Mouse (Mus musculus): ENCODE measurements at regions not wholly inside any gene's neighbourhood (a gene's known extent, or its start where the extent isn't known, plus 50 kb on each side); places are given as distances from the start of the nearest gene placed in this dataset.

DNA sequence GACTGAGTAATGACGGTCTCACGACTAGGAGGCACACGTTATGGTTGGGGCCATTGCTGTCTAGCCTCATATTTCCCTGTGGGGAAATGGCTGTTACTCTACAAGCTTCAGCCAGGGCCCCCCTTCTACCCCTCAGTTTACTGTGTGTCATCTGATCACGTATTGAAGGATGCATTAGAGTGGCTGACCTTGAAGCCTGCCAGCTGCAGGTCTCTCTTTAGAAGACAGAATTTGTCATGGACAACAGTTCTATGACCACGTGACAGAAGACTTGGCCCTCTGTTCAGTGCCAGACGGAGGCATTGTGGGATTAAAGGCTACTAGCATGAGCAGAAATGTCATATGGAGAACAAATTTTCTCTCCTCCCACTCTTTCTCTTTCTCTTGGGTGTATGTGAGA, 115.6 kb downstream of the Gas1 start:
- in situ Hi-C loops (cut with MboI, MseI), result no loop called here

DNA sequence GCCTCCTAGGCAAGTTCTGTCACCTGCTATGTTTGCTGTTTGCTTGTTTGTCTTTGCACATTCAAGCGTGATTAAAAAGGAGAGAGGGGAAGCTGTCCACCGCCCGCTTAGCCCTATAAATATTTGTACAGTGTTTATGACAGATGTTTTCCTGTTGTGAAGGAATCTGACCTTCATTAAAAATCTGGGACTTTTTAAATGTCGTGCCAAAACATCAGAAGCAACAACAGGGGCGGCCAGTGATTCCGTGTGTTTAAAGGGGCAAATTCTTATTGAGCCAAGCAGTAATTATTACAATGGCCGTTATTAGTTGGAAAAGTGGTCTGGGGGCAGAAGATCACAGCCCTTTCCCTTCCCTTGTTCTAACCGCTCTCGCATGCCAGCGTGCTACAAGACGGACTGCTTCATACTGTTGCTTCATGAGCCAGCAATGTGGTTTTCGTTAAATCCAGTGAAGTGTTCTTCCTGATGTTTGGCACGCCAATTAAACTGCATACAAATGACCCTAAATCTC, 119.3 kb downstream of the Gas1 start:
- in situ Hi-C loops (cut with MboI, MseI), result no loop called here

DNA sequence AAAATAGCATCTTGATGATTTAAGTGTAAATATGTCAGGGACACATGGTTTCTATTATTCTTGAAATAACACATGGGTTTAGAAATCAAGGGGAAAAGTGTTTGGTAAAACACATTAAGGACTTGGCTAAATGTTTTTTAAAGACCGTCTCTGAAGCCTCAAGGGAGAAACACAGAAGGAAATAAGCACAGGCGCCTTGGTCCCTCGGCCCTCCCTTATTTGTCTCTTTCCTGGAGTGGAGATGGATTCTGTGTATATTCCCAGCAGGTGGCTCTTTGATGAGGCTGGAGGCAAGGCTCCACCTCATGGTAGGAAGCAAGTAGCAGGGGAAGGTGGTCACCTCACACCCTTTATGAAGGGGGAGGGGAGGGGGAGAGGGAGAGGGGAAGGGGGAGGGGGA, 122.6 kb downstream of the Gas1 start:
- in situ Hi-C loops (cut with MboI, MseI), result no loop called here

DNA sequence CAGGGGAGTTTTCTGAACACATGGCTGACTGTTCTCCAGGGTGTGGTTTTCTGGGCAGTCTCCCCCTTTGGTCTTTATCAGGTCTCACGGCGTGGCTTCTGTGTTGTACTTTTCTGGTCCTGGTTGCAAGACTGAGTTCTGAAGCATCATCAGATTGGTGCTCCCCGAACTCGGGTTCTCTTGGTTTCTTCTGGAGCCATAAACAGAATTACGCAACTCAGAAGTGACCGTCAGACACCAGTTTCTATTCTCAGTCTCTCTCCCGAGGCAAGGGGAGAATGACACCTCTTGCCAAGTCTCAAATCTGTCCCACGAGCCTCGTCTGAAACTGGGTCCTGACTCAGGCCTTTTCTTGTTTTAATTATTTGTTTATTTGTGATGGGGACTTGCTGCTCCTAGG, 123.1 kb downstream of the Gas1 start:
- in situ Hi-C loops (cut with MboI, MseI), result no loop called here

DNA sequence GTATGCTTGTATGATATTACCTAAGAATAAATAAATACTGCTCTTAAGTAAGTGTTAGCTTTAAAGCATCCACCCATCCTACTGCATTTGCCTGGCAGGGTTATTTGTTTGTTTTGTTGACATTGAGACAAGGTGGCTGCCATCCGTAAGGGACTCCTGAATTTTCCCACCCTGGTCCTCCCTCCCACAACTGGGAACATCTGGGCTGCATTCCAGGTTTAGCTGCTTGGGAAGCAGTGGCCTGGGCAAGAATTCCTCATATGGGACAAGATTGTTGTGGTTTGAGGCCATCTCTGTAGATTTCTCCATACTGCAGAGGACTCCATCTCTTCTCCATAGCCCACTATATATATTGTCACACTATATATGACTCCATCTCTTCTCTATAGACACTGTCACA, 125.3 kb downstream of the Gas1 start:
- in situ Hi-C loops (cut with MboI, MseI), result no loop called here

DNA sequence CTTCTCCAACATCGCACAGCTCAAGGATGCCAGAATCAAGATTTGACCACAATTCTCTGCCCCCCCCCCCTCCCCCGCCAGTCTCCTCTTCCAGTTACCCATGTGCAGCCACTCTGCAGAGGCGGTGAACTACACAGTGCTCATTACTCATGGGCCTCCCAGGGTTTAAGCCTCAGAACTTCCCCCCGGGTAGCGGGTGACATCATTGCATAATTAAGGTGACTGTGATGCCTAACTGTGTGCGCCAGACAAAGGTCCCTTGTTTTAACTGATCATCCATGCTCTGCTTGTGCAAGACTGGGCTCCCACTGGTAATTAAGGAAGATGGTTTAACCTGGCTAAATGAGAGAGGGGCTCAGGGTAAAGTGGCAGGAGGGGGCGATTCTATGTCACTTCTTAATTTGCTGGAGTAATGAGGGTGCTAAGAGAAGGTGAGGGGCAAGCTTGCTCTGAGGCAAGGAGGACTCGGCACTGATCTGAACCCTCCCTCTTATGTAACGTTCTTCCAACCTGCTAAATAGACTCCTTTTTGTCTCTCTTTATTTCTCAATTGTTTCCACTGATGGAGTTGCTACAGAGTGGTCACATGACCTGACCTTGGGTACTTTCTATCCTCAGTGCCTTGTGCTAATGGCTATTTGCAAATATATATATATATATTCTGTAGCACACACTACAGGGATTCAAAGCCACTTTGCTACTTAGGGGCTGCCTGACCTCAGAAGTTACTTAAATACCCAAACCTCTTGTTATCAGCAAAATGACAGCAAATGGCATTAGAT, 126.2 kb downstream of the Gas1 start:
- in situ Hi-C loops (cut with MboI, MseI), result no loop called here

DNA sequence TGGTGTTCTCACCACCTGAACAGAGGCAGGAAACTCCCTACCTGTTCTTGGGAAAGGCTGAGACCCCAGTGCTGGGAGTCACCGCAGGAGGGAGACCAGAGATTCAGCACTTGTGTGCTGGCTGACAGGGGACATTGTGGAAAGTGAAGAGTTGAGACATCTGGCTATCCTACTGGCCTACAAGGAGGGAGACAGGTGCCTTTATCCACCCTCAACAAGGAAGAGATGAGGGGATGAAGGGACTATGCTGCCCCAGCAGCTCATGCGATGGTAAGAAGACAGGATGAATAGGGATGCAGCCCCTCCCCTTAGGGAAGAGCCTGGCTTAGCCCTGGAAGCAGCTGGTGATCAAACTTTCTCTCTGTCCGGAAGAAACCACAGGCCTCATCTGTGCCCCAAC, 127.5 kb downstream of the Gas1 start:
- in situ Hi-C loops (cut with MboI, MseI), result no loop called here

DNA sequence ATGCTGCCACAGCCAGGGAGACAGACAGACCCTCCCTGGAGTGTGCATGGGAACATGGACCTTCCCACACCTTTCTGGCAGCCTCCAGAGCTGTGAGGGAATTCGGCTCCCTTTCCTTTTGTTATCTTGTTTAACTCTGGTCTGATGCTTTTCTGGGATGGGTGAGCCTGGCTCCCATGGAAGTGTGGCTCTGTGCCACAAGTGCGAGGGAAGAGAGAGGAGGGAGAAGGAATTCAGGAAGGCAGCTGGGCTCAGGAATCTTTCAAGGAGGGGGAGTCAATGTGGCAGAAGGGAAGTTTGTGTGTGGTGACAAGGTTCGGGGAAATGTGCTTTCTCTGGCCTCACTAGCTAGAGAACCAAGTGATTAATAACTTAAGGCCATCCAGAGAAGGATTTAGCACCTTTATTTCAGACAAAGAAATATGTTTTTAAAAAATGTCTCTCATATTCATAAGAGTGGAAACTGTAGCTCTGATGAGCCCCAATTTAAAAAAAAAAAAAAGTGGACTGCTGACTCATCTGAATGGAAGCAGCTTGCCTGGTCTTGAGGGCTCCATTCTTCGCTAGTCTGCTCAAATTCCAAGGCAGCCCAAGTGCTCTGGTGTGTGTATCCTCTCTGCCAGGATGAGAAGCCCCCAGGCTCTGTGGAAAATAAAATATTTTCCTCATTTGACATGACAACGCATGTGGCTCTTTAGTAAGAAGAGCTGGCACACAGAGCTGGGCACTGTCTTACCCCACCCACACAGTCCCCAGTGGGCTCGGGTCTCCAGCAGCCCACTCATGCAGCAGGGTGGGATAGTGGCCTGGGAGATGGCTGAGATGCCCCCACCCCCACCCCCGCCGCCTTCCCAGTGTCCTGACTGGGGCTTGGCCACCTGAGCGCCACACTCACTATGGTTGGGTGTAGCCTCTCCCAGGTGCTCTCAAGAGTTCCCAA, 129.1 kb downstream of the Gas1 start:
- in situ Hi-C loops (cut with MboI, MseI), result no loop called here

DNA sequence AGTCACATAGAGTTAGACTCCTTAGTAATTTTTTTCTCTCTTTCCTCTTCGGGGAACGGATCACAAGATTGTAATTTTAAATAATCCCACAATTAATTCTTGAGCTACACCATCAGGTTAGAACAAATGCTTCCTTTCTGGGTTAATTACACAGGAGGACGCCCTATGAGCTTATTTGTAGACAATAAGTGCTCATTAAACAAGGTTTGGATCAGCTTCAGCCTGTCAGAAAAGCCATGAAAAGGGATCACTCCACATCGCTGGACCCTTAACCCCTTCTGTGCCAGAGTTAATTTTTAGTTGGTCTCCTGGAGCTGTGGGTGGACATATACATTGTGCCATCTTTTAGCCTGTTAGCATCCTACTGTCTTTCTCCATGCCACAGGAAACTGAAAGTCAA, 131.4 kb downstream of the Gas1 start:
- in situ Hi-C loops (cut with MboI, MseI), result no loop called here

DNA sequence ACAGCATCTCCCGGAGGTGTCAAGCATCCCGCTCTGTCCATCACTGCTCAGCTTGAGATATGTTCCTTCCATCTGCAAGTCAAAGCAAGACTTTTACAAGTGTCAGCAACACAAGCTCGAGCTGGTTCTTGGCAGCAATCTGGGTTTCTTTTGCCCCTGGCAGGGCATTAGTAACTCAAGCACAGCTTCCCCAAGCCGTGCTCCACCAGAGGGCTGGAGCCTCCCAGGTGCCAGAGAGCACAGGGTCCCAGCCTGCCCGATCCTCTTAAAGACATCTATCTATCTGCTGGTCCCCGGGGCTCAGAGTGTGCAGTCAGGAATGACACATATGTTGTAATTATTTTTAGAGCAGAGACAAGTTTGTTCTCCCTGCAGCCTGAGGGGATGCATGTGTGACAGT, 132.3 kb downstream of the Gas1 start:
- in situ Hi-C loops (cut with MboI, MseI), result no loop called here

DNA sequence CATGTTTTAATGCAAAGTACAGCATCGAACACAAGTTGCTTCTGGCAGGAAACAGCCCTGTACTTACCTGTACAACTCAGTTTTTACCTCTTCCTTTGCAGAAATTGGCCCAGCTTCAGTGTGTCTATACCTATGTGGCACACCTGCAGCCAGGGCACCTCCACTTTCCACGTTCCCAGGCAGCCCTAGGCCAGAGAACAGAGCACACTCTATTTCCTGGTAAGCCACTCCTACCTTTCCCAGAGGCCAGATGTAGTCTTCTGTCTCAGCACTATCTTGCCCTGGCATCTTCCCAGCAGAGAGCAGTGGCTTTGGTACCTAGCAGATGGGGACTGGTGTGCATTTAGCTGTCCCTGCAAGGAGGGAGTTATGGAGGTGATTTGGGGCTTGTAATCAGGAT, 134.7 kb downstream of the Gas1 start:
- in situ Hi-C loops (cut with MboI, MseI), result no loop called here

DNA sequence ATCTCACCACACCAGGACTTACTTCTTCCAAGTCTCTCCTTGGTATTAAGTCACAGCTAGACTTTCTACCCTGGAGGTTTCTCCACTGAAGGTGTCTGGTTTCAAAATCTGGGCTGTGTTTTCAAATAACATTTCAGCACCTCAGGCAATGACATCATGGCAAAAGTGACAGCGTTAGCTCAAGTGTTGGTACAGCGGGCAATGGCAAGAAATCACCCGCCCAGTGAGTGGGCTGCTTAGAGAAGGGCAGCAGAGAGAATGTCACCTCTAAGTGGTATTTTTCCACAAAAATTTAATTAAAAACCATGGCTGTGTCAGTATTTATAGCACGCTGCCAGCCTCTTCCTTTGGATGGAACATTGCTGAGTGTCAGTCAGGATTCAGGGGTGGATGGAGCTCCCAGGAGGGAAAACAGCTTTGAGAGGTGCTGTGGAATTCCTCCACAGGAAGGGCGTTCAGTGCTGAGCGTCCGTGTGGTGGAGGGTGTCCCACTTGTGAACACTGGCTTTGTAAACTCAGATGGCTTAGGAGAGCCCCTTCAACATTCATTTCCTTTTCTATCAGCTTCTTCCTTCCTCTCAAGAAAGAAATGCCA, 141.5 kb downstream of the Gas1 start:
- in situ Hi-C loops (cut with MboI, MseI), result no loop called here

DNA sequence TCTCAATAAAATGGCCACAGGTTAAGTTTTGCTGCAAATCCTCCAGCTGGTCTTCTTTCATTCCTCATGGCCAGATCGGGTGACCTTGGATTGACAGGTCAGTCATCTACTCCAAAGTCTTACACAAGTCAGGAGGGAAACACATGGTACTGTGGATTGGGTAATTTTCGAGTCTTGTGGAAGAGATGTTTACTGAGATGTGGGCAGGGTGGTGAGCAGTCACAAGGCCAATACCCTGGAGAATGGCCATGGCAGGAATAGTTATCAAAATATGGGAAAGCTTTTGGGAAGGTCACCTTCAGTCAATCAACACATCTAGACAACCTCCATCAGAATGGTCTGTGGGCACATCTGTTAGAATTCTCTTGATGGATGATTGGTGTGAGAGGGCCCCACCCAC, 144.0 kb downstream of the Gas1 start:
- in situ Hi-C loops (cut with MboI, MseI), result no loop called here

DNA sequence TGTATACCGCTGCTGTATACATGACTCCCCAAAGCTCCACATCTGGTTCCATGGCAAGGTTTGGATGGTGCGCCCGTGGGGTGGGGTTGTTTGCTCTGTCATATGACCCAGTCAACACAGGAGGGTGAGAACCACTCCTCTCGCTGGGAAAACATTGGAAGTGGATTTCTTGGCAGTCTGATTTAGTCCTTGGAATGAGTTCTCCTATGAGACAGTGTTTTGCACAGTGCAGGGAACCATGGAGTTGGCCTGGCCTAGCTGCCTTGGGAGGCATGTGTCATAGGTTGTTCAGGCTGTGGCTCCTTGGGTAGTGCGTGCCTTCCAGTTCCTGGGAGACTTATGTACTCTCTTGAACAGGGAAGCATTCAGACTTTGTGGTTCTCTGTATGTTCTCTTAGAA, 144.6 kb downstream of the Gas1 start:
- in situ Hi-C loops (cut with MboI, MseI), result no loop called here

DNA sequence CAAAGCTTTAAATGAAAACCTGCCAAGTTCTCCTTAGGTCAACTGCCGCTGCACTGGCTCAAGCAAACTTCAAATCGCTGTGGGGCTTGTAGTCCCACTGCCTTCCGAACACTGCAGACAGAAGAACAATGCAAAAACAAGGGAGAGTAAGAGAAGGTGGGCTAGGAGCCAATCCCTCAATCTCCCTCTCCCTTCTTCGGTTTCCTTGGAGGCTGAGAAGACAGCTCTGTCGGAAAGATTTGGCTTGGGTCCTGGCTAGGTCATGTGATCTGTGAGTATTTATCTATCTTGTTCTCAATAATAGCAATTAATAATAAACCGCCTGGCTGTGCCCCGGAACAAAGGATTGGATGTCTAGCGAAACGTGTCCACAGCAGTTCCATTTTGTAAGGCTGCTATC, 147.6 kb downstream of the Gas1 start:
- in situ Hi-C loops (cut with MboI, MseI), result no loop called here

DNA sequence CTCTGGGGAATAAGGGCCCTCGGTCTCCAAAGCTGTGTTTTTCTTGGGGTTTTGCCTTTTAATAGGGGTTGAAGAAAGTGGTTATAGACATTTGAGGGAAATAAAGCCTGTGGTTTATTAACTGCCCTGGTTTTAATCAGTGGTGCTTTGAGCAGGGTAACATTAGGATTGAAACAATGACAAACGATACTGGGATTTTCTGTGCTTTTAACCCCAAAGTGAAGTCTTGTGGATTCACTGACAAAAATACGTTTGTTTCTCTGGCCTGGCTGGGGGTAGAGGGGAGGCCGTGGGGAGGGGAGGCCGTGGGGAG, 157.0 kb downstream of the Gas1 start:
- in situ Hi-C loops (cut with MboI, MseI), result no loop called here

DNA sequence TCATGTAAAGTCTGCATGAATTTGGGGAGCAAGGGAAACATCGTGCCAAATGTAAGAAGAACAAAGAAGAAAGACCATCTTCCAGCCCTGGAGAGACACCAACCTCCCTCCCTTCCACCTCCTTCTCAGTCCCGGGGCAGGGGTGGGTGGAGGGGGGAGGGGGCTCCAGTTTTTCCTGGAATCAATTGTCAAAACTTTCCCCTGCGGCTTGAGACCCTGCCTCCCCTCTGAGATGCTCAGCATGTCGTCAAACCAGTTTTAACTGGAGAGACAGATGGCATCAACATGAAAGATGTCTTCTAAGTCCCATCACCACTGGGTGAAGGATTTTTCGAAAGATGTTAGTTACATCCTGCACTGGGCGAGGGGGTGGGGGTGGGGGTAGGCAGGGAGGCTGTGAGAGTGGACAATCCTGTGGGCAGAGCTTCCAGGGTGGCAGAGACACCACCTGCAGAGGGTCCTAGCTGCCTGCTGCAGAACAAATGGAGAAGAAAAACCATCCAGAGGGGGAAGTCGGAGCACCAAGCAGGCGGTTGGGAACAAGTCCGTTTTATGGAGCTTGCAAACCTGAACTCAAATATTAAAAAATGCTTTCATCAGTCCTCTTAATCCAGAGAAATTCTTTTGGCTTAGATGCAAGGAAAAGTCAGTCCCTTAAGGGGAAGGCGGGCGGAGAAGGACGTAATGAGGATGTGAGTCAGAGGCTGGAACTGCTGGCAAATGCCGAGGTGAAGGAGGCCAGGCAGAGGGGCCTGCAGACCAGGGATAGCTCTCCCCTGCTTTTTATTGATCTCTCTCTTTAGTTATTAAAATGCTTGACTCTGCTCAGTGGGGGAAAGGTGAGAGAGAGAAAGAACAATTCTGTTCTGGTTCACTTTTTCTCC, 157.6 kb downstream of the Gas1 start:
- in situ Hi-C loops (cut with MboI, MseI), result no loop called here

DNA sequence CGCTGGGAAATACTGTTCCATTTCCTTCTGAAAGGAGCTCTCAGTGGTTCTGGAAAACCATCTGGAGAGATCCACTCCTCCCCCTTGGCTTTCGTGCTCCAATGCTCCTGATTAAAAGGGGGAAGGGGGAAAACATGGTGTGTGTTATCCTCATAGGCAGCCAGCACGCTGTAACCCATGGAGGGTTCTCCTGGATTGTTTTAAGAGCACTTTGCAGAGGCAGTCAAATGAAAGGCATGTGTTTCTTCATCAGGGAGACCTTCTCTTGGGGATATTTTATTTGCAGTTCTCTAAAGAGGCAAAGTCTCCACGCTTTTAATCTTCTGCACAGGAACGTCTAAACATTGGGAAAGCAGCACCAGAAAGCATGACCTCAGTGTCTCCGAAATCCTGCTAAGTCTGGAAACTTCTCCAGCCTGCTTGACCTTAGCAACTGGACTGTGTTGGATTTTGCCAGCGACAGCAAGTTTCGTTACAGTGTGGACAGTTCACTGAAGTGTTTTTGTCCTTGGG, 161.3 kb downstream of the Gas1 start:
- in situ Hi-C loops (cut with MboI, MseI), result no loop called here

DNA sequence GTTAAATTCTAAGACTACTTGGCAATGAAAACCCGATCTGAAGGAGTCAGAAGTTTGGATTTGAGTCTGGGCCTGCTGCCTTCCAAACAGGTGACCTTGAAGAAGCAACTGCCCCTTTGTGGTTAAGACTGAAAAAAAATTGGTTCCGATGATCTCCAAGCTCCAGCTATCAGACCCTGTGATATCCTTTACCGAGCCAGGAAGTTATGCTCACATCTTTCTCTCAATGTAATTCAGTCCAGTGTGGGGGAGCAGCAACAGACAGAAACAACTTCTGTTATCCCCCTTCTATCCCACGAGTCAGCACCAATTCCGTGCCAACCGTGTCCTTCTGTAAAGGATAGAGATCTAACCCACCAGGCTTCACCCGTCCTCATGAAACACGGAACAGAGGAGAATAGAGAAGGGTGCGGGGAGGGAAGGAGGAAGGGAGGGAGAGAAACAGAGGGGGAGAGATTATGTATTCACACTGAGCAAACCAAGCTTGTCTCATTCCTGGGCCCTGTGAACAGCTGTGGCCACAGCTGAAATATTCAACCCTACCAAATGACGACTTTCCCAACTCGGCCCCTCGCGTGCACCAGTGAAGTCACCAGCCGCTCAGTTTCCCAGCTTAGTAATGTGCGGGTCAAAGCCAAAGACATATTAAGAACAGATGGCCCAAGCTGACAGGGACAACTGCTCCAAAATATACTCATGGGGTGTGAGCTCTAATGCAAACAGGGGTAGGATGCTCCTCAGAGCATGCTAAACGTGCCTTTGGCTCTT, 164.9 kb downstream of the Gas1 start:
- in situ Hi-C loops (cut with MboI, MseI), result no loop called here

DNA sequence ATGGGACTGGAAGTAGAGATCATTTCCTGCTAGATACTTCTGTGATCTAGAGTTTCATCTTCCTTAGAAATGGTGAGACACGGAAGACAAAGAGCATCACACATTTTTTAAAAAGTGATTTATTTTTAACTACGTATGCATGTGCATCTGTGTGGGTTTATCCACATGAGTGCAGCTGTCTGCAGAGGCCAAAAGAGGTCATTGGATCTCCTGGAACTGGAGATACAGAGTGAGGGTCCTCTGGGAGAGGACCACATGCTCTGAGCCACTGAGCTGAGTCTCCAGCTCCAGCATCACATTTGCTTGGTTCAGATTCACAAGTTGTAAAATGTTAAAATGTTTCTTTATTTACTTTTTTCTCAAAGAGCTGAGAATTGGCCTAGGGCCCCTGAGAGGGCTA, 166.1 kb downstream of the Gas1 start:
- in situ Hi-C loops (cut with MboI, MseI), result no loop called here

DNA sequence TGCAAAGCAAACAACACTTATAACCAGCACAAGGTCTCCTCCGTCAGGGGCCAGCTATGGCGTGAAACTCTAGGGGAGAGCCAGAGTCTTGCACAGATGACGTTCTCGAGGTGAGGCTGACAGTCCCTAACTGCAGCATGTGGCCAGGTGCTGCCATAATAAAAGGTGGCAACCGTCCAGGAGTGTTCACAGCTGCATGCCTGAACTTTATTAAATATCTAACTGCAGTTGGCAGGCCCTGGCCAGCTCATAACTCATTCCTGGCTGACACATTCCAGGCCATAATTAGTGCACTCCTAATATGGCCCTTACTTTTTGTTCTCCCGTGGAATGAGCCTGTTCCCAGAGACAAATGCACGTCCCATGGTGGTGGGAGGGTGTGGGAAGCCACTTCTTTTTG, 169.6 kb downstream of the Gas1 start:
- in situ Hi-C loops (cut with MboI, MseI), result no loop called here

Data from regulatory T cell (primary cell).